In the genomic region with DNA sequence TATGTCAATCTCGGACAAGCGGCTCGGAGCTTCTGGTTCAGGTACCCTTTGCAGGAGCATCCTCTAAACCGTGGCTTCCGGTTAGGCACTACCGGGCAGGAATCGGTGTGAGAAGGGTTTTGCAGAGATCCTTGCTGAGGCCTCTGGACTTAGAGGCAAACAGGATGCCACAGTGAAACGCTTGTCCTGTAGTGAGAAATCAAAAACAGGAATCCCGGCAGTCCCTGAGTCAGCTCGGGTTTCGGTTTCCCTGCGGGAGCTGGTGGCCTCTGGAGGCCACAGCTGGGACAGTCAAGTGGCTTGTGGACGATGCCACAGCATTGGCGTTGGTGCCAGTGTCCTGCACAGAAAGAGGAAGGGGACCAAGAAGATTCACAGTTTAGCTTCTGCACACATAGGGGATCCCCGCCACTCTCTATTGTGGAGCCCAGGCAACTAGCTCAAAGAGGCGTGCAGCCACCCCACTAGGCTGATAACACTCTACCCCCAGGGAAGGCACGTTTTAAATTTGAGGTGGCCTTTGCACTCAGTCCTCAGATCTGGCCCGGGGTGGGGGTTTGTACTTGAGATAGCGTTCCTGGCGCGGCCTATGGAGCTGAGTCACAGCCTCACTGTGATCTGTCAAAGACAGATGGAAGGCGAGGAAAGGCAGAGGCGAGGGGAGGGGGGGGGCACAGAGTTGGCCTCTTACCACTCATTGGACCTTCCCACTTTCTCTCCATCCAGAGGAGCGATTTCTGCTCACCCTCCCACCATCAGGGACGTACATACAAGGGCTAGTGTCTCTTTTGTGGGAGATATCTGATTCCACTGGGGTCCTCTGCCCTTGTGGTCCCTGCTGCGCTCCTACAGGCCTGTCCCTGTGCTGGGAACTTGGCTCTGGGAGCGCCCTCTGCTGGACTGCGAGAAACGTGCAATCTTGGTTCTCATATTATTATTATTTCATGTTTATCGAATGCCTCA, we compare ENCODE assay signal across 8 mouse cellular contexts. TPM values are rescaled to one million over a fixed set of nuclear protein-coding genes. Genes with fewer than 3 reads are reported as not detected.
DNase-seq lines count a peak whose midpoint lies in the region; ATAC-seq and TF ChIP-seq lines count a peak whose summit lies in the region.

No protein-coding gene starts in this region.

- DNase-seq in 416B (ENCODE audit: low read depth) (peak; percentile 89), ZHBTc4 (ENCODE audit: low read depth, low spot score) (peak; percentile 81), liver (peak; percentile 88)
- DNase-seq in embryo, embryonic 10.5 days (ENCODE audit: low spot score) = peak; percentile 88
- DNase-seq in heart, adult 11 months = peak; percentile 98
- peak; percentile 74 to 78 for DNase-seq in monocyte, adult 2 months (ENCODE audit: low read depth in 1 of 2, low spot score in 2 of 2)

- peak; percentile 95 for TF ChIP-seq CTCF in intestine, postnatal 0 days (IDR thresholded peaks at IDR 0.05; ENCODE audit: low read depth)

- WGBS in intestine, postnatal 0 days = 14% methylated on average over 30 of the region's 30 CpGs
- 12% methylated on average over 30 of the region's 30 CpGs for WGBS in stomach, embryonic 15.5 days

- H3K36me3 ChIP-seq in intestine, postnatal 0 days (ENCODE audit: control insufficient read depth, insufficient read depth) = no peaks in the 10 kb centered on the region
- no peaks in the 10 kb centered on the region for H3K36me3 ChIP-seq in stomach, embryonic 15.5 days

- peaks cover 33% of the 10 kb centered on the region for H3K27me3 ChIP-seq in intestine, postnatal 0 days (replicated peaks; ENCODE audit: control insufficient read depth, insufficient read depth, low read length)
- peaks cover 40% of the 10 kb centered on the region for H3K27me3 ChIP-seq in stomach, embryonic 15.5 days (replicated peaks)

- peak overlapping the region; percentile 74 for H3K27ac ChIP-seq in intestine, postnatal 0 days (ENCODE audit: low read depth, low read length)
- peak overlapping the region; percentile 81 for H3K27ac ChIP-seq in stomach, embryonic 15.5 days

- peak; percentile 46 for ATAC-seq in intestine, postnatal 0 days
- peak; percentile 64 for ATAC-seq in stomach, embryonic 15.5 days (ENCODE audit: insufficient read depth, low FRiP score, low read depth)

- no peaks in the 10 kb centered on the region for H3K9me3 ChIP-seq in intestine, postnatal 0 days (ENCODE audit: control insufficient read depth)
- no peaks in the 10 kb centered on the region for H3K9me3 ChIP-seq in stomach, embryonic 15.5 days

- peak overlapping the region; percentile 23 for H3K4me3 ChIP-seq in intestine, postnatal 0 days (ENCODE audit: low read depth, low read length)
- H3K4me3 ChIP-seq in stomach, embryonic 15.5 days (replicated peaks) = peak overlapping the region; percentile 20

- 0 out of 2 replicates have a peak overlapping the region, but pooled peaks have one; percentile 17 for H3K9ac ChIP-seq in intestine, postnatal 0 days (ENCODE audit: low read depth, low read length)
- 0 out of 2 replicates have a peak overlapping the region, but pooled peaks have one; percentile 12 for H3K9ac ChIP-seq in stomach, embryonic 15.5 days

- peak overlapping the region; percentile 60 for H3K4me2 ChIP-seq in intestine, postnatal 0 days (replicated peaks; ENCODE audit: low read depth)
- H3K4me2 ChIP-seq in stomach, embryonic 15.5 days = peak overlapping the region; percentile 44

- 0 out of 2 replicates have a peak, but pooled peaks cover 9% of the 10 kb centered on the region for H3K4me1 ChIP-seq in intestine, postnatal 0 days (replicated peaks; ENCODE audit: control insufficient read depth, insufficient read depth, low read length)
- H3K4me1 ChIP-seq in stomach, embryonic 15.5 days = peaks cover 34% of the 10 kb centered on the region

RNA-seq across cellular contexts. Expression of a gene that starts 2.9 kb away (rescaled TPM):
- 2.8 and 3.5 TPM in 2 replicates for polyA plus RNA-seq in intestine, postnatal 0 days (2015; fragmentation: Nextera tagmentation; extraction: Ambion mirVana)
- 5.9 and 6.2 TPM in 2 replicates for polyA plus RNA-seq in stomach, embryonic 15.5 days (2015; fragmentation: Nextera tagmentation; extraction: Ambion mirVana)

RNA-seq across cellular contexts. Expression of a gene that starts 18.7 kb away (rescaled TPM):
- polyA plus RNA-seq in intestine, postnatal 0 days (2015; fragmentation: Nextera tagmentation; extraction: Ambion mirVana) = 113 and 115 TPM in 2 replicates
- polyA plus RNA-seq in stomach, embryonic 15.5 days (2015; fragmentation: Nextera tagmentation; extraction: Ambion mirVana) = 284 and 293 TPM in 2 replicates

RNA-seq across cellular contexts. Expression of a gene that starts 37.4 kb away (rescaled TPM):
- 8.0 and 9.2 TPM in 2 replicates for polyA plus RNA-seq in intestine, postnatal 0 days (2015; fragmentation: Nextera tagmentation; extraction: Ambion mirVana)
- 13.6 and 15.8 TPM in 2 replicates for polyA plus RNA-seq in stomach, embryonic 15.5 days (2015; fragmentation: Nextera tagmentation; extraction: Ambion mirVana)

Comparison
In these comparisons a context has a peak if more than half of its experiments do, and no peak if none do; other contexts are left out.
1. Peak in every context shown above with its lines: DNase-seq, ATAC-seq, H3K4me3 ChIP-seq and H3K27ac ChIP-seq.